Mouse (Mus musculus): ENCODE data around the gene H2-Q4.
"Not testable (repeated sequence)": the region's sequence is repeated elsewhere in the genome, so short reads cannot be mapped to it uniquely, and the experiment has no call there.

The H2-Q4 gene

GRCm38 (mm10) chr17:35379369-35379728, at the start of gene H2-Q4:
Gene H2-Q4 (plus strand): TSS chr17:35379617.
- peak; percentile 74 for DNase-seq (ENCODE audit: low spot score)

- not testable (repeated sequence) for DNase-seq (ENCODE audit: low spot score)
Observed at GRCm38 (mm10) chr17:35329714-35330113, 49.7 kb upstream of the H2-Q4 start.

GRCm38 (mm10) chr17:35331546-35331945, 47.9 kb upstream of the H2-Q4 start:
- not testable (repeated sequence) for DNase-seq (ENCODE audit: low spot score)

GRCm38 (mm10) chr17:35342071-35342671, 37.2 kb upstream of the H2-Q4 start, which contains the start of gene H2-Q2:
Gene H2-Q2 (plus strand): TSS chr17:35342242.
- DNase-seq (ENCODE audit: low spot score): no peak

GRCm38 (mm10) chr17:35342711-35343476, 36.5 kb upstream of the H2-Q4 start:
- no peak for DNase-seq (ENCODE audit: low spot score)

- DNase-seq (ENCODE audit: low spot score): not testable (repeated sequence)
Observed at GRCm38 (mm10) chr17:35347659-35348058, 31.8 kb upstream of the H2-Q4 start.

GRCm38 (mm10) chr17:35353275-35353674, 26.1 kb upstream of the H2-Q4 start:
- not testable (repeated sequence) for DNase-seq (ENCODE audit: low spot score)

GRCm38 (mm10) chr17:35354071-35354470, 25.3 kb upstream of the H2-Q4 start:
- no peak for DNase-seq (ENCODE audit: low spot score)

GRCm38 (mm10) chr17:35357086-35357485, 22.3 kb upstream of the H2-Q4 start:
- DNase-seq (ENCODE audit: low spot score): no peak

GRCm38 (mm10) chr17:35358763-35359469, 20.5 kb upstream of the H2-Q4 start:
- DNase-seq (ENCODE audit: low spot score): no peak

GRCm38 (mm10) chr17:35359470-35359862, 20.0 kb upstream of the H2-Q4 start:
- DNase-seq (ENCODE audit: low spot score): no peak

- no peak for DNase-seq (ENCODE audit: low spot score)
Observed at GRCm38 (mm10) chr17:35379729-35380451, 473 bp downstream of the H2-Q4 start.

GRCm38 (mm10) chr17:35389796-35390195, 10.4 kb downstream of the H2-Q4 start:
- not testable (repeated sequence) for DNase-seq (ENCODE audit: low spot score)

GRCm38 (mm10) chr17:35392671-35393070, 13.3 kb downstream of the H2-Q4 start:
- DNase-seq (ENCODE audit: low spot score): not testable (repeated sequence)

- not testable (repeated sequence) for DNase-seq (ENCODE audit: low spot score)
Observed at GRCm38 (mm10) chr17:35393864-35394800, 14.7 kb downstream of the H2-Q4 start.

GRCm38 (mm10) chr17:35396956-35397355, 17.5 kb downstream of the H2-Q4 start:
- not testable (repeated sequence) for DNase-seq (ENCODE audit: low spot score)

GRCm38 (mm10) chr17:35413057-35413456, 33.6 kb downstream of the H2-Q4 start:
- DNase-seq (ENCODE audit: low spot score): not testable (repeated sequence)

- DNase-seq (ENCODE audit: low spot score): not testable (repeated sequence)
Observed at GRCm38 (mm10) chr17:35415273-35416129, 36.1 kb downstream of the H2-Q4 start.

GRCm38 (mm10) chr17:35418772-35419171, 39.4 kb downstream of the H2-Q4 start:
- no peak for DNase-seq (ENCODE audit: low spot score)

- DNase-seq (ENCODE audit: low spot score): not testable (repeated sequence)
Observed at GRCm38 (mm10) chr17:35419564-35419963, 40.1 kb downstream of the H2-Q4 start.

All from left cerebral cortex, adult 11 months (tissue).